In the genomic region with DNA sequence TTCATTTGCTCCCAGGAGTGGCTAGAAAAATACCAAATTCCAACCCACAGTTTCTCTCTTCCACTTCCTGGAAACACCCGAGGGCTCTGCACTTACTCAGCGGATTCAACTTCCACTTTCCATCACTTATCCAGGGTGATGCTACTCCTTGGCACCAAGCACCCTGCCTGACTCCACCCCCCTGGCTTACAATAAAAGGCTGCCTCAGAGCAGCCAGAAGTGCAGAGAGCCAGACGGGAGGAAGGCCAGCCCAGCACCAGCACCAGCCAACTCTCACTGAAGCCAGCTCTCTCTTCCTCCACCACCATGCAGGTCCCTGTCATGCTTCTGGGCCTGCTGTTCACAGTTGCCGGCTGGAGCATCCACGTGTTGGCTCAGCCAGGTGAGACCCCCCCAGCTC, we compare ENCODE assay signal across 8 mouse cellular contexts. TPM values are rescaled to one million over a fixed set of nuclear protein-coding genes. Genes with fewer than 3 reads are reported as not detected.
DNase-seq lines count a peak whose midpoint lies in the region; ATAC-seq and TF ChIP-seq lines count a peak whose summit lies in the region.

A gene (plus strand): TSS at position 216 of the 400 bp plus-strand sequence.

- no peak within 1 kb of the TSS for H3K4me3 ChIP-seq in midbrain, postnatal 0 days (ENCODE audit: low read depth, low read length)
- H3K4me3 ChIP-seq in midbrain, embryonic 11.5 days (ENCODE audit: low read depth, low read length), result no peak within 1 kb of the TSS
- H3K4me3 ChIP-seq in cerebellum, adult 2 months (replicated peaks; ENCODE audit: insufficient read depth, low read depth, low read length), result no peak within 1 kb of the TSS
- H3K4me3 ChIP-seq in lung, embryonic 14.5 days (ENCODE audit: low read depth, low read length), result no peak within 1 kb of the TSS

- H3K9me3 ChIP-seq in midbrain, postnatal 0 days (ENCODE audit: low read length), result no peaks in the 10 kb centered on the region
- H3K9me3 ChIP-seq in midbrain, embryonic 11.5 days (ENCODE audit: control insufficient read depth, low read length), result no peaks in the 10 kb centered on the region
- H3K9me3 ChIP-seq in lung, embryonic 14.5 days (ENCODE audit: low read depth, low read length), result no peaks in the 10 kb centered on the region

- 0 out of 2 replicates have a peak, but pooled peaks have one; percentile 31 for ATAC-seq in midbrain, postnatal 0 days (ENCODE audit: low FRiP score)
- ATAC-seq in midbrain, embryonic 11.5 days (ENCODE audit: low FRiP score), result no peak
- peak; percentile 40 for ATAC-seq in lung, embryonic 14.5 days (ENCODE audit: insufficient read depth)

- no peak within 1 kb of the TSS for H3K27ac ChIP-seq in midbrain, postnatal 0 days (ENCODE audit: low read depth, low read length)
- H3K27ac ChIP-seq in midbrain, embryonic 11.5 days (ENCODE audit: low read depth, low read length), result no peak within 1 kb of the TSS
- no peak within 1 kb of the TSS for H3K27ac ChIP-seq in cerebellum, adult 2 months (ENCODE audit: insufficient read depth, low read length)
- H3K27ac ChIP-seq in lung, embryonic 14.5 days (ENCODE audit: low read depth), result peak within 1 kb of the TSS; percentile 46; the same call in 1 of the 2 replicates

- no peaks in the 10 kb centered on the region for H3K27me3 ChIP-seq in midbrain, postnatal 0 days (ENCODE audit: insufficient read depth, low read length)
- no peaks in the 10 kb centered on the region for H3K27me3 ChIP-seq in midbrain, embryonic 11.5 days (ENCODE audit: control insufficient read depth, insufficient read depth, low read length)
- H3K27me3 ChIP-seq in cerebellum, adult 2 months (ENCODE audit: control insufficient read depth, insufficient read depth, low read length), result no peaks in the 10 kb centered on the region
- no peaks in the 10 kb centered on the region for H3K27me3 ChIP-seq in lung, embryonic 14.5 days (ENCODE audit: insufficient read depth, low read length)

- H3K4me2 ChIP-seq in midbrain, postnatal 0 days (ENCODE audit: low read depth, low read length, poor library complexity, severe bottlenecking), result no peak within 1 kb of the TSS
- H3K4me2 ChIP-seq in midbrain, embryonic 11.5 days, result no peak within 1 kb of the TSS
- H3K4me2 ChIP-seq in lung, embryonic 14.5 days, result peak within 1 kb of the TSS; percentile 40

- H3K4me1 ChIP-seq in midbrain, postnatal 0 days (ENCODE audit: insufficient read depth, low read length), result no peaks in the 10 kb centered on the region
- no peaks in the 10 kb centered on the region for H3K4me1 ChIP-seq in midbrain, embryonic 11.5 days (ENCODE audit: control insufficient read depth, insufficient read depth, low read length)
- H3K4me1 ChIP-seq in cerebellum, adult 2 months (ENCODE audit: control insufficient read depth, insufficient read depth, low read length), result no peaks in the 10 kb centered on the region
- peaks cover 22% of the 10 kb centered on the region for H3K4me1 ChIP-seq in lung, embryonic 14.5 days (ENCODE audit: insufficient read depth)

- H3K36me3 ChIP-seq in midbrain, postnatal 0 days (ENCODE audit: insufficient read depth, low read length), result no peaks in the 10 kb centered on the region
- no peaks in the 10 kb centered on the region for H3K36me3 ChIP-seq in midbrain, embryonic 11.5 days (ENCODE audit: control insufficient read depth, insufficient read depth, low read length)
- no peaks in the 10 kb centered on the region for H3K36me3 ChIP-seq in lung, embryonic 14.5 days (ENCODE audit: insufficient read depth)

- WGBS in midbrain, postnatal 0 days, result 40% methylated on average over 5 of the region's 5 CpGs
- WGBS in midbrain, embryonic 11.5 days, result 48% methylated on average over 5 of the region's 5 CpGs
- WGBS in cerebellum, adult 2 months, result 5% methylated on average over 5 of the region's 5 CpGs
- 21% methylated on average over 5 of the region's 5 CpGs for WGBS in lung, embryonic 14.5 days

- TF ChIP-seq CTCF in midbrain, postnatal 0 days (IDR thresholded peaks at IDR 0.05), result no peak
- no peak for TF ChIP-seq CTCF in cerebellum, adult 2 months (IDR thresholded peaks at IDR 0.05; ENCODE audit: borderline replicate concordance, insufficient read depth, low read depth, low read length)
- TF ChIP-seq CTCF in lung, embryonic 14.5 days (IDR thresholded peaks at IDR 0.05; ENCODE audit: low read depth), result no peak

- no peak for TF ChIP-seq POLR2A in cerebellum, adult 2 months (IDR thresholded peaks at IDR 0.05; ENCODE audit: borderline replicate concordance, insufficient read depth, low read length)

- no peak within 1 kb of the TSS for H3K9ac ChIP-seq in midbrain, postnatal 0 days (replicated peaks; ENCODE audit: low read length, poor library complexity, severe bottlenecking)
- H3K9ac ChIP-seq in midbrain, embryonic 11.5 days (ENCODE audit: low read length), result no peak within 1 kb of the TSS
- H3K9ac ChIP-seq in lung, embryonic 14.5 days, result no peak within 1 kb of the TSS

- DNase-seq in midbrain, postnatal 0 days (ENCODE audit: low spot score), result peak; percentile 82
- no peak for DNase-seq in midbrain, embryonic 11.5 days (ENCODE audit: low spot score, missing footprints)
- peak; percentile 28 to 47 for DNase-seq in cerebellum, adult 2 months
- DNase-seq in gonadal fat pad, adult 2 months (ENCODE audit: low read depth), result no peak
- peak; percentile 53 to 59 for DNase-seq in kidney, postnatal 36 days
- DNase-seq in lung, embryonic 14.5 days, result peak; percentile 86
- peak; percentile 29 for DNase-seq in right cerebral cortex, postnatal 4 days
- DNase-seq in retina, postnatal 1 day, result no peak

RNA-seq across cellular contexts. Expression of the gene that starts here (rescaled TPM):
- total RNA-seq in midbrain, postnatal 0 days (2014; rRNA removed), result 0.24 TPM in 1 of 2 replicates, not detected in the other
- polyA plus RNA-seq in midbrain, postnatal 0 days (2015; fragmentation: Nextera tagmentation; extraction: Ambion mirVana), result 1.1 and 1.2 TPM in 2 replicates
- polyA plus RNA-seq in midbrain, embryonic 11.5 days (2014; fragmentation: Nextera tagmentation; extraction: Ambion mirVana), result 0.96 and 1.1 TPM in 2 replicates
- 0.19 TPM in 1 of 2 replicates, not detected in the other for polyA plus RNA-seq in cerebellum, adult 2 months (2012; rRNA removed)
- polyA plus RNA-seq in gonadal fat pad, adult 2 months (2012; rRNA removed), result 3.8 and 31.9 TPM in 2 replicates
- polyA plus RNA-seq in lung, embryonic 14.5 days (2014; fragmentation: Nextera tagmentation; extraction: Ambion mirVana), result 35.2 and 36.9 TPM in 2 replicates

Comparison
In these comparisons a context has a peak if more than half of its experiments do, and no peak if none do; other contexts are left out.
1. DNase-seq: peak in midbrain, postnatal 0 days (single experiment), kidney, postnatal 36 days (2 of 2), lung, embryonic 14.5 days (single experiment) and right cerebral cortex, postnatal 4 days (single experiment); none in midbrain, embryonic 11.5 days (single experiment), gonadal fat pad, adult 2 months (single experiment) and retina, postnatal 1 day (single experiment).
2. Peak in DNase-seq in cerebellum, adult 2 months; RNA of the gene not detected or under 1 TPM.